10 mouse cellular contexts compared by ENCODE assay signal in the genomic region with DNA sequence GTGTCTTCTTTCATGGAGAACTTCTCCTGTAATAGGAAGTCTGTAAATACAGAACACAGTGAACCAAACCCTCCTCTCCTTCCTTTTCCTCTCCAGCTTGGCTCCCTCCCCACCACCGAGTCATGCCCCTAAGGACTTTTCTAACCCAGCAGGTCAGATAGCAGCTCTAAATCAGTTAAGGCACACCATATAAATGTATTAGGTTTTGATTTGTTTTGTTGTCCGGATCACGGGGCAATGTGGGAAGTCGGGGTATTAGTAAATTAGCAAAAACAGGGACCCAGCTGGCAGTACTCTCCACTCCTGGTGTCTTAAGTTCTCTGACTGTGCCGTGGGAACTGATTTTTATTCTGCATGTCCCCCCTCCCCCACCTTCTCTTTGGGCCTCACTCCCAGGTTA. TPM values are rescaled to one million over a fixed set of nuclear protein-coding genes. Genes with fewer than 3 reads are reported as not detected.
DNase-seq lines count a peak whose midpoint lies in the region; ATAC-seq lines count a peak whose summit lies in the region.
"Had no signal": no experiment of that assay in that cellular context is flagged by ENCODE, and none has a peak within 500 bp of the region (broad histone marks: within the 10 kb centered on the region; RNA-seq: fewer than 3 reads in every experiment).

No protein-coding gene starts in this region.

- H3K36me3 ChIP-seq in intestine, embryonic 15.5 days = no peaks in the 10 kb centered on the region
- no peaks in the 10 kb centered on the region for H3K36me3 ChIP-seq in hindbrain, embryonic 10.5 days
- H3K36me3 ChIP-seq: liver, embryonic 15.5 days had no signal

- H3K27me3 ChIP-seq in intestine, embryonic 15.5 days (replicated peaks) = no peaks in the 10 kb centered on the region
- peaks cover 25% of the 10 kb centered on the region for H3K27me3 ChIP-seq in hindbrain, embryonic 10.5 days (ENCODE audit: insufficient read depth, poor library complexity, severe bottlenecking)
- H3K27me3 ChIP-seq: liver, embryonic 15.5 days had no signal

- peak; percentile 17 for DNase-seq in gastrocnemius, adult 18-20 months (ENCODE audit: low spot score)
- no peak for DNase-seq in gastrocnemius, postnatal 4 days (ENCODE audit: low spot score in 2 of 2)
- DNase-seq in 3T3-L1 (ENCODE audit: low read depth, low spot score) = peak; percentile 55
- peak; percentile 50 to 57 for DNase-seq in kidney, postnatal 25 days
- no peak for DNase-seq in hindbrain, embryonic 10.5 days (ENCODE audit: low spot score)
- no peak for DNase-seq in right cerebral cortex, adult 18-20 months
- no peak for DNase-seq in thymus, postnatal 10 days (ENCODE audit: low spot score in 2 of 2)

- no peak overlapping the region for H3K4me3 ChIP-seq in intestine, embryonic 15.5 days (replicated peaks)
- no peak overlapping the region for H3K4me3 ChIP-seq in hindbrain, embryonic 10.5 days
- H3K4me3 ChIP-seq: layer of hippocampus, adult 2 months; liver, embryonic 15.5 days had no signal

- H3K27ac ChIP-seq in intestine, embryonic 15.5 days = peak overlapping the region; percentile 44; the same call in 1 of the 2 replicates
- H3K27ac ChIP-seq in hindbrain, embryonic 10.5 days = no peak overlapping the region
- H3K27ac ChIP-seq: layer of hippocampus, adult 2 months; liver, embryonic 15.5 days had no signal

- H3K9ac ChIP-seq in intestine, embryonic 15.5 days = no peak overlapping the region
- H3K9ac ChIP-seq: liver, embryonic 15.5 days had no signal

- peak overlapping the region; percentile 19; the same call in 1 of the 2 replicates for H3K4me2 ChIP-seq in intestine, embryonic 15.5 days (replicated peaks)
- H3K4me2 ChIP-seq: liver, embryonic 15.5 days had no signal

- H3K4me1 ChIP-seq in intestine, embryonic 15.5 days (replicated peaks) = peaks cover 16% of the 10 kb centered on the region; the same call in 1 of the 2 replicates
- H3K4me1 ChIP-seq in hindbrain, embryonic 10.5 days (replicated peaks) = peaks cover 19% of the 10 kb centered on the region
- H3K4me1 ChIP-seq: liver, embryonic 15.5 days had no signal

- no peaks in the 10 kb centered on the region for H3K9me3 ChIP-seq in intestine, embryonic 15.5 days
- no peaks in the 10 kb centered on the region for H3K9me3 ChIP-seq in hindbrain, embryonic 10.5 days
- H3K9me3 ChIP-seq: liver, embryonic 15.5 days had no signal

- 53% methylated on average over 5 of the region's 5 CpGs for whole genome bisulfite sequencing in intestine, embryonic 15.5 days
- 57% methylated on average over 5 of the region's 5 CpGs for WGBS in hindbrain, embryonic 10.5 days

- ATAC-seq in intestine, embryonic 15.5 days = peak; percentile 50

RNA-seq across cellular contexts. Expression of a gene that starts 14.4 kb away (rescaled TPM):
- total RNA-seq in gastrocnemius, adult 18-20 months (2021) = 1 to 10 TPM; 1.1 to 2.1 TPM
- total RNA-seq in gastrocnemius, postnatal 4 days (2021) = 1 to 10 TPM; 5.2 to 5.7 TPM
- 94.3 and 98.5 TPM in 2 replicates for polyA plus RNA-seq in intestine, embryonic 15.5 days (2015; fragmentation: Nextera tagmentation; extraction: Ambion mirVana)
- polyA plus RNA-seq in hindbrain, embryonic 10.5 days (2016; fragmentation: Nextera tagmentation; extraction: Ambion mirVana) = 40.3 and 44.2 TPM in 2 replicates

Comparison
In these comparisons a context has a peak if more than half of its experiments do, and no peak if none do; other contexts are left out.
1. DNase-seq: peak in gastrocnemius, adult 18-20 months (single experiment), 3T3-L1 (single experiment) and kidney, postnatal 25 days (2 of 2); none in gastrocnemius, postnatal 4 days (0 of 2), hindbrain, embryonic 10.5 days (single experiment), right cerebral cortex, adult 18-20 months (single experiment) and thymus, postnatal 10 days (0 of 2).